Mouse (Mus musculus): ENCODE measurements around the gene 4930579G24Rik. TPM values are rescaled to one million over a fixed set of nuclear protein-coding genes. Genes with fewer than 3 reads are reported as not detected.

The 4930579G24Rik gene
- total RNA-seq (2023), result 3.8 TPM

DNA sequence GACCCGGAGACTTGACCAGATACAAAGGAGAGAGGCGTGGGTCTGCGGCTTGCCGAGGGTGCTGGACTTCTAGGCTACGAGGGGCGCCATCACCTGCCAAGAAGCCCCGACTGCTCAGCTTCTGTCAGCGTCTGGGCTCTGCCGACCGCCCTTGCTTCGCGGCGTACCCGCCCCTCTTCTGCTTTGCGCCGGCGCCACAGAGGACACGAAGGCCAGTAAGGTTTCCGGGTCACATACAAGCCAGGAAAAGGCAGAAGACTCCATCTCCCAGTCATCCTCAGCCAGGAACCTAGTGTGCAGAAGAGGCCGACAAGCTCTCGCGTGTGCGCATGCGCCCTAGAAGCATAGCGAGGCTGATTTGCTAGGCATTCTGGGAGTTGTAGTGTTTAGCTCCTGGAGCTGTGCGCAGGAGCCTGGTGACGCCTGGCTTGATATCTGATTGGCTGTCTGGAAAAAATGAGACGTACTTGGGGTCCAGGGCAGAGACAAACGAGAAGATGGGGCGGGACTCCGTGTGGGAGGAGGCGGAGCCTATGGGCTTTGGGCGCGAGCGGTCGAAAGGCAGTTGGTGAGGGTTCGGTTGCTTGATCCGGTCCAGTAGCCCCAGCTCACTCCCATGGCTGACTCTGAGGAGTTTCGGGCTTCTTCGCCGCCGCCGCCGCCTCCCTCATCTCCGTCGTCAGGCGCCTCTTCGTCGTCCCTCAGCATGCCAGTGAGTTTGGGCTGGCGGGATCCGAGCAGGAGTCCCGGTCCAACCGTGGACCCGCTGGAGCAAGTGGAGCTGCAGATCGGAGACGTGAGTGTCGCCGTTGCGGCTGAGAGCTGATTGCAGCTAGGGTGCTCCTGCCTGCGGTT, at the start of gene 4930579G24Rik:
TSS of gene 4930579G24Rik (plus strand) at position 519 of the 855 bp plus-strand sequence.

DNA sequence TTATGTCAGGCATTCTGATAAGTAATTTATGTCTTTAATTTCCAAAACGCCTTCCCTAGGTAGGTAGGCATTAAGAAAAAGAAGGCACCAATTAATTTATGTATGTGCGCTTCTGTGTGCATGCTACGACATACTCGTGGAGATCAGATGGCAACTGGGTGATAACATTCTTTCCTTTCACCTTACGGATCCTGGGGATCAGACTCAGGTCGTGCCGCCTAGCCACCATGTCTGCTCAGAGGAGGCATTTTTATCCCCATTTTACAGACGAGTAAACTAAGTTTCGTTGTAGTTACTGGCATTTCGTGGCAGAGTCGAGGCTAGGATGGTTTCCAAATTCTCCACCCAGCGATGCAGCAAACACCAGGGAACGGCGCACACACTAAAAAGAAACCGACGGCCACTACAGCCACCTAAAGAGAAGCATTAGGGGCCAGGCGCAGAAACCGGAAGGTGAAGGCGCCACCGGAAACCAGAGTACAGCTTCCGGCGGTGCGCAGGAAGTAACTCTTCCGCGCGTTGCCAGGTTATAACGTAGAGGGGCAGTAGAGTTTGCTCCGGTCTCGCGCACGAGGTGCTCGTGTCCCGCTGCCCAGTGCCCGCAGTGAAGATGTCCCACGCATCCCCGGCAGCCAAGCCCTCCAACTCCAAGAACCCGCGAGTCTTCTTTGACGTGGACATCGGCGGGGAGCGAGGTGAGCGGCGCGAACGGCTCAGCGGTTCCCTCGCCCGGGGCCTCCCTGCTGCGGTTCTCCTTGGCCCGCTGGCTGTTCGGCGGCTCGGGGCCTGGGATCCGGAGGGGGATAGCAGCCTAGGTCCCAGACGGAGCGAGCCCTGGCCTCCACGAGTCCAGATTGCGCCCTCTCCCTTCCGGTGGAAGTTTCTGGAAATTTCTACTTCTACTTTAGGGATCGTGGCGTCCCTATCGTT, 37.8 kb upstream of the 4930579G24Rik start, which contains the start of gene Ppid:
TSS of gene Ppid (plus strand) at position 480 of the 930 bp plus-strand sequence.

DNA sequence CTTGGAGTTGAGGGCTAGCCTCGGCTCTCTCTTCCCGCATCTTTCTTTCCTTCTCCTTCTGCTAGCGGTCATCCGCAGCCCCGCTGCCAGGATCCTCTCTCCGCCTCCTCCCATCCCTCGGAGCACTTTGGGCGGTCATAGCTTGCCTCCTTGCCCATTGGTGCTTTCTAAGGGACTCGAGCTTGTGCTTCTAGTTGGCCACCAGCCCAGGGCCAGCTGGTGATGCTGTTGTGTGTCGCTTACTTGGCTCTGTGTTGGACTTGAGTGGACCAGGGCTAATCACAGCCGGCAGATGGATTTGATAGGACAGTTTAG, 494 bp downstream of the 4930579G24Rik start, which contains the start of gene Etfdh:
TSS of gene Etfdh (minus strand) at position 85 of the 315 bp plus-strand sequence.

Other genes with a start within 250 kb of the 4930579G24Rik start
- 1.5 TPM for gene Fnip2, start 61.3 kb upstream of the 4930579G24Rik start, total RNA-seq (2023)
- gene Ppid, start 37.7 kb upstream of the 4930579G24Rik start, total RNA-seq (2023), result 69.8 TPM
- 24.9 TPM for gene Etfdh, start 421 bp downstream of the 4930579G24Rik start, total RNA-seq (2023)
- gene Rxfp1, start 108.8 kb downstream of the 4930579G24Rik start, total RNA-seq (2023), result not detected
- 1.9 TPM for gene Tmem144, start 223.7 kb downstream of the 4930579G24Rik start, total RNA-seq (2023)